Mouse (Mus musculus): ENCODE data around the gene Ank3.

Gene Ank3

DNA sequence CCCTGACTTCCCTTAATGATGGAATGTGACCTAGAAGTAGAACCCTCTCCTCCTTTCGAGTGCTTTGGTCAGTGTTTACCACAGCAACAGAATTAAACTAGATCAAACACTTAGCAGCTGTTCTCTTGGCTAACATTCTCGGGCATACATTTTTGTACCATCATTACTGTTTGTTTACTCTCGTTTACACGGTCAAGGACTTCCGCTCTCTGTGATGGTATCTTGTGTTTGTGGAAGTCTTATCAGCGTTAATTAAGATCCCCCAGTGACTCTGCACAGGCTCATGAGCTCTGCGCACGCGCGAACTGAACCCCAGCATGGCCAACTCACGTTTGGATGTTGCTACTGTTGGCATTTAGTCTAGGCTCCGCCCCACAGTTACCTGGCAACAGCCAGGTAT, 16.3 kb downstream of the Ank3 start:
- CTCF ChIA-PET, result no interaction called here

GRCm38 (mm10) chr10:69418716-69419115, 20.1 kb downstream of the Ank3 start:
- CTCF ChIA-PET, result no interaction called here

DNA sequence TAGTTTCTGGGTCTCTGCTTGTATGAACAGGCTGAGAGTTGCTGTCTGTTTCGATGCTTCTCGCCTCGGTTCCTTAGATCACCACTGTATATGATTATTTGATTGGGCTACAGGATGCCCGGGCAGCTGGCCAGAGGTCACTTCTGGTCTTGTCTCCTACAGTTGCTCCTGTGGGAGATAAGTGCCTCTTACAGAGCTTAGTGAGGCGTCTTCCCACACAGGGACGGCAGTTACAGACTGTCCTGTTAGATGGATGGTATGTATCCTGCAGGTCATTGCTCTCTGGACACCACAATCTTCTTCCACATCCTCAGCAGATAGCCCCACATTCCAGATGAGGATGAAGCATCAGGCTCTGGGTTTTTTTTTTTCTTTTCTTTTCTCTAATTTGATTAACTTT, 21.7 kb downstream of the Ank3 start:
- CTCF ChIA-PET, result no interaction called here

- CTCF ChIA-PET, result interaction anchor here (0.7 kb wide), 1 partner anchor 20 kb away, joined by 5 read pairs; no protein-coding TSS in a partner anchor
These were observed 25.5 kb downstream of the Ank3 start for GRCm38 (mm10) chr10:69424051-69424450.

DNA sequence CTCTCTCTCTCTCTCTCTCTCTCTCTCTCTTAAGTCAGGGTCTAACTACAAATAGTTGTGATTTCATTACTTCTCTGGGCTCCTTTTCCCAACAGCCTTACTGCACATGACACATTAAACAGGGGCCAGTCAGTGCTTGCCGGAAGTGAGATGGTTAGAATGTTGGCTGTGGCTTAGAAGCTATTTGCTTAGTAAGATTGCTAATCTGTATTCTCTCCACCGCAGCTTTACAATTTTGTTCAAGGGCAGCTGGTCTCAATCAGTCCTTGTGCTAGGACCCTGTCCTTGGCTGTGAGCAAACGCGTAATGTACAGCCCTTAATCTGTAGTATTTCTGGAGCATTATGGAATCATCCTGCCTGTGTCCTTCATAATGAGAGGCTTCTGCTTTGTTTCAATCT, 31.6 kb downstream of the Ank3 start:
- CTCF ChIA-PET, result no interaction called here

GRCm38 (mm10) chr10:69431101-69431500, 32.5 kb downstream of the Ank3 start:
- CTCF ChIA-PET, result no interaction called here

DNA sequence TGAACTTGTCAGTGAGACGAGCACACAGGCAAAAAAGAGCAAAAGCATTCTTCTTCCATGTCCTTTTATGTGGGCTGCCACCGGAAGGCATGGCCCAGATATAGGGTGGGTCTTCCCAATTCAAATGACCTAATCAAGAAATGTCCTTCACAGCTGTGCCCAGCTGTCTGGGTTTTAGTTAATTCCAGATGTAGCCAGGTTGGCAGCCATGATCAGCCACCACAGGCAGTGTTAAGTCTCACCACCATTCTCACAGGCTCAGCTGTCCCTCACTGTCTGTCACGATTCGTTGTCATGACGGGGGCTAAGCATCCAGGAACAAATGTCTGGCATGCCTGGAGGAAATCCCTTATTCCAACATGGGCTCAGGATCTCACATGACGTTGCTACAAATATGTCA, 36.6 kb downstream of the Ank3 start:
- CTCF ChIA-PET, result no interaction called here

GRCm38 (mm10) chr10:69439449-69439848, 40.9 kb downstream of the Ank3 start:
- CTCF ChIA-PET, result no interaction called here

- CTCF ChIA-PET, result no interaction called here
These were observed 46.0 kb downstream of the Ank3 start for GRCm38 (mm10) chr10:69444546-69444945.

DNA sequence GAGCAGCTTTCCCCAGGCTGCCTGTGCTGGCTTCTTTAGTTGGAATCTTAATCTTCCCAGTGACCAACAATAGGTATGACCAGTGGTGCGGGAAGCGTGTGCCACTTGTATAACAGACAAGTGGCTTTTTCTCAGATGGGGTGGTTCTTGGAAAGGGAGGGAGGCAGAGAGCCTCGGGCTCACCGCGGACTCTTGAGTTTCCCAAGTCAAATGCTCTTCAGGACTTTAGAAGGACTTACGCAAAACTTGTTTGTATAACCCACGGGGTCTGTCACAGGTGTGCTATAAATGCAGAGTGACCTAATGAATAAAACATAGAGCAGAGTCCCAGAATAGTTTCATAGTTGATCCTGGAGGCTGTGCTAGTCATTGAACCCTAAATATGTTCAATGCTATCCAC, 47.4 kb downstream of the Ank3 start:
- CTCF ChIA-PET, result no interaction called here

GRCm38 (mm10) chr10:69446566-69446965, 48.0 kb downstream of the Ank3 start:
- CTCF ChIA-PET, result no interaction called here

DNA sequence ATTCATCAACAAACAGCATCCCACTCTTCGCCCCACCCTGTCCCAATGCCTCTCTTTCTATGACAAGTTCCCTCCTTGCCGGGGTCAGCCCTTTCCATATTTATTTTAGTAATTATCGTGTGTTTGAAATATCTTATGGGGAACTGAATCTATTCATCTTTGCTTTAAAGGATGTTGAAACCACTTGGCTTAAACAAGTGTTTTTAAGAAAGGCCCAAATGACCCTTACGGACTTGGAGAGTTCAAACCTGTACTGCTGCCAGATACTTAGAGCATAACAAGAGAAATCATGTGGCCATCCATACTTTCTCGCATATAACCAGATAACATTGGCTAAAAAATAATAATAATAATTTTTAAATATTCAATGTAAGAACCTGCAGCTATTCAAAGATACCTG, 48.7 kb downstream of the Ank3 start:
- CTCF ChIA-PET, result no interaction called here

- CTCF ChIA-PET, result no interaction called here
These were observed 49.6 kb downstream of the Ank3 start for GRCm38 (mm10) chr10:69448174-69448573.

GRCm38 (mm10) chr10:69451006-69451405, 52.4 kb downstream of the Ank3 start:
- CTCF ChIA-PET, result no interaction called here

- CTCF ChIA-PET, result no interaction called here
These were observed 53.8 kb downstream of the Ank3 start for GRCm38 (mm10) chr10:69452180-69452977.

- CTCF ChIA-PET, result no interaction called here
These were observed 55.0 kb downstream of the Ank3 start for GRCm38 (mm10) chr10:69453531-69453930.

DNA sequence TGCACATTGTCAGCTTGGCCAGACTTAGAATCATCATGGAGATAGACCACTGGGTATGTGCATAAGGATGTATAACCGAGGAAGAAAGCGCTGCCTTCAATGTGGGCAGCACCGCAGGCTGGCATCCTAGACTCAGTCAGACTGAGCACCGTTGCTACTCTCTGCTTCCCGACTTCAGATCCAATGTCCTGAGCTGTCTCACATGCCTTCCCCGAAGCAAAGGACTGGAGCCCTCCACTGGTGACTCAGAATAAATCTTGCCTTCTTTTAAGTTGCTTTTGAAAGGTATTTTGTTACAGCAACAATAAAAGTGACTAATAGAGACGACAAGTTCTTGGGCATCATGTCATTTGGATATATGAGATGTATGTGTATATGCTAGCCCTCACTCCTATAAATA, 55.9 kb downstream of the Ank3 start:
- CTCF ChIA-PET, result no interaction called here

GRCm38 (mm10) chr10:69464826-69465225, 66.3 kb downstream of the Ank3 start:
- CTCF ChIA-PET, result no interaction called here

- CTCF ChIA-PET, result no interaction called here
These were observed 67.1 kb downstream of the Ank3 start for GRCm38 (mm10) chr10:69465558-69466200.

DNA sequence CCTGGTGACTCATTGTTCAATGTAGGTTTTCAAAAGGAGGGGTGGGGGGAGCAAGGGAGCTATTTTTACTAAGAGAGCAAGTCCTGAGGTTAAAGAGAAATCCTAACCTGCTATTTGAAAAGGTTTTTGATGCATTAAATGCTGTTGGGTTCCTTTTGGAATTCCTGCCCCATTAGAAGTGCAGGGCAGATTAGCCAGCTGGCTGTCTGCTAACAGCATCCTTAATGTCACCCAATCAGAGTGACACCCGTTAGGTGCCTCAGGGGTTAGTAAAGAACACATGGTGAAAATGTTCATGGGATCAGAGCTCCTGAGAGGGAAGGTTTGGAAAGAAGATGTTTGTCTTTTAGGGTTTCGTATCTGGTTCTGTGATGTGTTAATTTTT, 67.6 kb downstream of the Ank3 start:
- CTCF ChIA-PET, result no interaction called here

DNA sequence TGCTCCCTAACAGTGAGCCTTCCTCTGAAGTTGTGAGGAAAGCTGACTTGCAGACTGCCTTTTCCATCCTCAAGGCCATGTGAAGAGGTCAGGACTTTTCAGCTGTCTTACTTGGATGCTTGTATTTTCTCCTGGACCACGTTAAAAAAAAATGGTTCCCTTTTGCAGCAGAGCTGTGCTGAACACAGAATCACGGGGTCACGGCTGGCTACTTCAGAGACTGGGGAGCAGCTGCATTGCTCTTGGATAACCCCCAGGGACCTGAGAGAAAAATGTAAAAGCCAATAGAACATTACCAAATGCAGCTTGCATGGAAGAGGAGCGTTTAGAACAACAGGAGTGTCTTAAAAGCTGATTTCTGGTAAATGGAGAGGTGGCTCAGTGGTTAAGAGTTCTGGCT, 68.0 kb downstream of the Ank3 start:
- CTCF ChIA-PET, result no interaction called here

DNA sequence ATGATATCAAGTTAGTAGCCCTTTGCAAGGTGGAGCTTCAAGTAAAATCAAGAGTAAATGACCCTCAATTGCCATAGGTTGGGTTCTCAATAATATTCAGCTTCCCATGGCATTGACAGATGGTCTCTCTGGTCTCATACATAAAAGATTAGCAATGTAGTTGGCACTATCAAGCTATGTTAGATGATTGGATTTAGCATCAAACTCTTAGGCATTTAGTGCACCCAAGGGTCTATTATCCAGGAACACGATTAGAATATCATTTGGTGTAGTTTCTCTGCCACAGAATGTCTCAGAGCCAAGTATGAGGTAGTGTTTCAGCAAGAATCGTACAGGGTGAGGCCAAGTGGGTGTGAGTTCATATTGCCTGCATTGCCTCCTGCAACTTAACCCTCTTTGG, 68.6 kb downstream of the Ank3 start:
- CTCF ChIA-PET, result no interaction called here

DNA sequence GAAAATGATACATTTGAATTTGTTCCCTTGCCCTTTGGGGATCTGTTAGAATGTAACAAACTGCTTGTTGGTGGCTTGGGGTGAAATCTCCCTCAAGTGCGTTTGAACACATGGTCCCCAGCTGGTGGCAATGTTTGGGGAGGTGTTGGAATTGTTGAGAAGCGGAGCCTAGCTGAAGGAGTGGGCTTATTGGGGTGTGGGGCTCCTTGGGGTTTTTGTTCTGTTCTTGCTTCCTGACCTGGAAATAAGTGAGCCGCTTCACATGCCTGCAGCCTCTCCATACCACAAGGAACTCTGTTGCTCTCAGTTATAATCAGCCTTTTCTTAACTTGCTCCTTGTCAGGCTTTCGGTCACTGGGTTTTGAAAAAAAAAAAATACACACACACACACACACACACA, 73.3 kb downstream of the Ank3 start:
- CTCF ChIA-PET, result no interaction called here

DNA sequence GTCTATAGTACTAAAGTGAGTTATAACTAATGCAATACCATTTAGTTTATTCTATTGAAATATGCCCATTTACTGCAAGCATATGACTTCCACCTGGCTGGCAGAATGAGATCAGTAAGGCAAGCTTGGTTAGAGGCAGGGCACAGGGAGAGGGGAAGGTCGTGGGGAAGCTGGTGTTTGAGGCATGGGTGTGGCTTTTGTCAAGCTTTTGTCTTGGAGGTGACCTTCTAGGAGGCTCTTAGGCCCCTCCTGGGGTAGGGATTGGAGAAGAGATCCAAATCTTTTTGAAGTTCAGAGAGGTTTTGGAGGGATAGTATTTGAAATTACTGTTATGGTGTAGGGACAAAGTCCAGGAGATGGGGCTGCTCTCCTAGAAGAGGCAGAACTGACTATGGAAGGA, 78.3 kb downstream of the Ank3 start:
- CTCF ChIA-PET, result no interaction called here
